Mouse (Mus musculus): ENCODE measurements around the gene Map2. TPM values are rescaled to one million over a fixed set of nuclear protein-coding genes. Genes with fewer than 3 reads are reported as not detected.

Gene Map2
- total RNA-seq, 1 experiment = 1.8 TPM

- Histone ChIP-seq H3K9ac (ENCODE audit: insufficient read depth, low read depth, low read length, poor library complexity, severe bottlenecking) (no peak overlapping the region), H3K4me1 (ENCODE audit: control insufficient read depth in 2 of 2, insufficient read depth in 2 of 2, low read length in 2 of 2, poor library complexity in 1 of 2) (no peaks in the 10 kb centered on the region), H3K4me3 (ENCODE audit: insufficient read depth in 1 of 2, low read depth in 1 of 2, low read length in 2 of 2, poor library complexity in 1 of 2, severe bottlenecking in 1 of 2) (no peak overlapping the region), H3K36me3 (ENCODE audit: control insufficient read depth, insufficient read depth, low read length, poor library complexity, severe bottlenecking) (no peaks in the 10 kb centered on the region), H3K9me3 (ENCODE audit: control insufficient read depth, insufficient read depth, low read depth, low read length) (no peaks in the 10 kb centered on the region), H3K27ac (ENCODE audit: insufficient read depth, low read depth, low read length, poor library complexity, severe bottlenecking) (no peak overlapping the region)
- DNase-seq (ENCODE audit: low read depth, low spot score) = no peak
- TF ChIP-seq CHD2 (IDR thresholded peaks at IDR 0.05; ENCODE audit: low read depth, low read length) (no peak), HCFC1 (IDR thresholded peaks at IDR 0.05; ENCODE audit: borderline replicate concordance, insufficient read depth, low read length) (no peak), MAFK (IDR thresholded peaks at IDR 0.05; ENCODE audit: insufficient read depth, low read depth, low read length) (no peak), ZNF384 (IDR thresholded peaks at IDR 0.05; ENCODE audit: low read depth, low read length) (no peak), ZC3H11A (IDR thresholded peaks at IDR 0.05; ENCODE audit: borderline replicate concordance, low read depth, low read length) (no peak)
- in situ Hi-C loops (cut with MboI; ENCODE audit: low sequenced_read_pairs in 2 of 2, unreplicated experiment in 2 of 2) = no loop called here
Measured at GRCm38 (mm10) chr1:66226372-66227368, 51.6 kb downstream of the Map2 start.

- in situ Hi-C loops (cut with MboI; ENCODE audit: low sequenced_read_pairs in 2 of 2, unreplicated experiment in 2 of 2) = no loop called here
- Histone ChIP-seq H3K4me1 (ENCODE audit: control insufficient read depth in 2 of 2, insufficient read depth in 2 of 2, low read length in 2 of 2, poor library complexity in 1 of 2) (no peaks in the 10 kb centered on the region), H3K4me3 (ENCODE audit: insufficient read depth in 1 of 2, low read depth in 1 of 2, low read length in 2 of 2, poor library complexity in 1 of 2, severe bottlenecking in 1 of 2) (no peak overlapping the region), H3K27ac (ENCODE audit: insufficient read depth, low read depth, low read length, poor library complexity, severe bottlenecking) (no peak overlapping the region), H3K9ac (ENCODE audit: insufficient read depth, low read depth, low read length, poor library complexity, severe bottlenecking) (no peak overlapping the region), H3K36me3 (ENCODE audit: control insufficient read depth, insufficient read depth, low read length, poor library complexity, severe bottlenecking) (no peaks in the 10 kb centered on the region), H3K9me3 (ENCODE audit: control insufficient read depth, insufficient read depth, low read depth, low read length) (no peaks in the 10 kb centered on the region)
- DNase-seq (ENCODE audit: low read depth, low spot score) = no peak
- TF ChIP-seq CHD2 (IDR thresholded peaks at IDR 0.05; ENCODE audit: low read depth, low read length) (no peak), MAFK (IDR thresholded peaks at IDR 0.05; ENCODE audit: insufficient read depth, low read depth, low read length) (no peak), ZC3H11A (IDR thresholded peaks at IDR 0.05; ENCODE audit: borderline replicate concordance, low read depth, low read length) (no peak), HCFC1 (IDR thresholded peaks at IDR 0.05; ENCODE audit: borderline replicate concordance, insufficient read depth, low read length) (no peak), ZNF384 (IDR thresholded peaks at IDR 0.05; ENCODE audit: low read depth, low read length) (no peak)
Measured at GRCm38 (mm10) chr1:66228205-66228604, 53.1 kb downstream of the Map2 start.

GRCm38 (mm10) chr1:66230345-66230744 lies 55.3 kb downstream of the Map2 start:
- no peaks in the 10 kb centered on the region for H3K9me3 ChIP-seq (ENCODE audit: control insufficient read depth, insufficient read depth, low read depth, low read length)
- TF ChIP-seq MAFK (IDR thresholded peaks at IDR 0.05; ENCODE audit: insufficient read depth, low read depth, low read length) = no peak
- no peak for TF ChIP-seq CHD2 (IDR thresholded peaks at IDR 0.05; ENCODE audit: low read depth, low read length)
- TF ChIP-seq HCFC1 (IDR thresholded peaks at IDR 0.05; ENCODE audit: borderline replicate concordance, insufficient read depth, low read length) = no peak
- no peak for TF ChIP-seq ZC3H11A (IDR thresholded peaks at IDR 0.05; ENCODE audit: borderline replicate concordance, low read depth, low read length)

GRCm38 (mm10) chr1:66231963-66232362 lies 56.9 kb downstream of the Map2 start:
- H3K4me3 ChIP-seq (ENCODE audit: insufficient read depth in 1 of 2, low read depth in 1 of 2, low read length in 2 of 2, poor library complexity in 1 of 2, severe bottlenecking in 1 of 2) = no peak overlapping the region
- no peak overlapping the region for H3K9ac ChIP-seq (ENCODE audit: insufficient read depth, low read depth, low read length, poor library complexity, severe bottlenecking)
- H3K4me1 ChIP-seq (ENCODE audit: control insufficient read depth in 2 of 2, insufficient read depth in 2 of 2, low read length in 2 of 2, poor library complexity in 1 of 2) = no peaks in the 10 kb centered on the region
- no peak for DNase-seq (ENCODE audit: low read depth, low spot score)
- H3K27ac ChIP-seq (ENCODE audit: insufficient read depth, low read depth, low read length, poor library complexity, severe bottlenecking) = no peak overlapping the region
- in situ Hi-C loops (cut with MboI; ENCODE audit: low sequenced_read_pairs in 2 of 2, unreplicated experiment in 2 of 2) = no loop called here
- no peak for TF ChIP-seq HCFC1 (IDR thresholded peaks at IDR 0.05; ENCODE audit: borderline replicate concordance, insufficient read depth, low read length)
- TF ChIP-seq ZNF384 (IDR thresholded peaks at IDR 0.05; ENCODE audit: low read depth, low read length) = no peak
- no peak for TF ChIP-seq CHD2 (IDR thresholded peaks at IDR 0.05; ENCODE audit: low read depth, low read length)
- TF ChIP-seq ZC3H11A (IDR thresholded peaks at IDR 0.05; ENCODE audit: borderline replicate concordance, low read depth, low read length) = no peak
- no peak for TF ChIP-seq MAFK (IDR thresholded peaks at IDR 0.05; ENCODE audit: insufficient read depth, low read depth, low read length)
- no peaks in the 10 kb centered on the region for H3K9me3 ChIP-seq (ENCODE audit: control insufficient read depth, insufficient read depth, low read depth, low read length)
- no peaks in the 10 kb centered on the region for H3K36me3 ChIP-seq (ENCODE audit: control insufficient read depth, insufficient read depth, low read length, poor library complexity, severe bottlenecking)

More at GRCm38 (mm10) chr1:66230345-66230744, 55.3 kb downstream of the Map2 start:
- H3K27ac ChIP-seq (ENCODE audit: insufficient read depth, low read depth, low read length, poor library complexity, severe bottlenecking) = no peak overlapping the region
- H3K36me3 ChIP-seq (ENCODE audit: control insufficient read depth, insufficient read depth, low read length, poor library complexity, severe bottlenecking) = no peaks in the 10 kb centered on the region
- no peak overlapping the region for H3K9ac ChIP-seq (ENCODE audit: insufficient read depth, low read depth, low read length, poor library complexity, severe bottlenecking)
- in situ Hi-C loops (cut with MboI; ENCODE audit: low sequenced_read_pairs in 2 of 2, unreplicated experiment in 2 of 2) = no loop called here
- no peak for DNase-seq (ENCODE audit: low read depth, low spot score)
- no peak overlapping the region for H3K4me3 ChIP-seq (ENCODE audit: insufficient read depth in 1 of 2, low read depth in 1 of 2, low read length in 2 of 2, poor library complexity in 1 of 2, severe bottlenecking in 1 of 2)
- no peaks in the 10 kb centered on the region for H3K4me1 ChIP-seq (ENCODE audit: control insufficient read depth in 2 of 2, insufficient read depth in 2 of 2, low read length in 2 of 2, poor library complexity in 1 of 2)

Measured in ES-E14 (cell line).